Mouse (Mus musculus): ENCODE measurements at regions not wholly inside any gene's neighbourhood (a gene's known extent, or its start where the extent isn't known, plus 50 kb on each side); places are given as distances from the start of the nearest gene placed in this dataset.

GRCm38 (mm10) chr5:62939050-62939449 lies 125.4 kb downstream of the Dthd1 start:
- DNase-seq (ENCODE audit: low spot score, missing footprints), result peak; percentile 80
- H3K4me1 ChIP-seq (ENCODE audit: control insufficient read depth, insufficient read depth, low read length), result no peaks in the 10 kb centered on the region
- H3K9me3 ChIP-seq (ENCODE audit: control insufficient read depth, low read length), result no peaks in the 10 kb centered on the region
- no peak overlapping the region for H3K9ac ChIP-seq (ENCODE audit: low read length)
- 55% methylated on average over 6 of the region's 6 CpGs for WGBS
- no peaks in the 10 kb centered on the region for H3K27me3 ChIP-seq (ENCODE audit: control insufficient read depth, insufficient read depth, low read length)
- no peak overlapping the region for H3K4me2 ChIP-seq
- no peak overlapping the region for H3K4me3 ChIP-seq (ENCODE audit: low read depth, low read length)
- H3K27ac ChIP-seq (ENCODE audit: low read depth, low read length), result no peak overlapping the region
- ATAC-seq (ENCODE audit: low FRiP score), result peak; percentile 64; the same call in 1 of the 2 replicates
- H3K36me3 ChIP-seq (ENCODE audit: control insufficient read depth, insufficient read depth, low read length), result no peaks in the 10 kb centered on the region
